Mouse (Mus musculus) forebrain, embryonic 13.5 days (tissue): ENCODE measurements around the gene B3galt4. TPM values are rescaled to one million over a fixed set of nuclear protein-coding genes. Genes with fewer than 3 reads are reported as not detected.
A peak's percentile ranks its signal among the peaks of the same experiment; 100 is the strongest.

Experiments
- ATAC-seq: fragments of 200-750 bp; cut with Nextera tagmentation; 2 replicates; pipeline ENCODE4 v1.8.0; 2017
- H3K27ac ChIP-seq: fragments of 300-500 bp; sonication (generic); 2 replicates; pipeline ENCODE4 v1.5.1; 2015; ENCODE audit warnings: inconsistent platforms, mild to moderate bottlenecking, moderate library complexity
- H3K27me3 ChIP-seq: fragments of 300-500 bp; sonication (generic); 2 replicates; pipeline ENCODE4 v1.6.1; 2015; ENCODE audit warnings: mild to moderate bottlenecking, inconsistent platforms
- H3K36me3 ChIP-seq: fragments of 300-500 bp; sonication (generic); 2 replicates; pipeline ENCODE4 v1.6.1; 2015; ENCODE audit warnings: mild to moderate bottlenecking, inconsistent platforms; ENCODE audit not compliant: poor library complexity, severe bottlenecking
- H3K4me1 ChIP-seq: fragments of 300-500 bp; sonication (generic); 2 replicates; pipeline ENCODE4 v1.6.1; 2015; ENCODE audit warnings: inconsistent platforms
- H3K4me2 ChIP-seq: fragments of 300-500 bp; sonication (generic); 2 replicates; pipeline ENCODE4 v1.6.1; 2015; ENCODE audit warnings: inconsistent platforms, mild to moderate bottlenecking, moderate library complexity
- H3K4me3 ChIP-seq: fragments of 300-500 bp; sonication (generic); 2 replicates; pipeline ENCODE4 v1.5.1; 2015; ENCODE audit warnings: mild to moderate bottlenecking, inconsistent platforms
- H3K9ac ChIP-seq: fragments of 300-500 bp; sonication (generic); 2 replicates; pipeline ENCODE4 v1.6.1; 2015; ENCODE audit warnings: mild to moderate bottlenecking, inconsistent platforms
- H3K9me3 ChIP-seq: fragments of 300-500 bp; sonication (generic); replicated peaks from 2 replicates; pipeline ENCODE4 v1.6.1; 2016; ENCODE audit warnings: inconsistent platforms
- WGBS: fragments of 180-500 bp; shearing (Covaris S2); methylation state at CpG from one replicate; pipeline ENCODE4 v1.1.7; 2015; 5-methylcytosine and 5-hydroxymethylcytosine counted together
- polyA plus RNA-seq: library from polyadenylated mRNA; unstranded; fragments of >200 nt; fragmentation: Nextera tagmentation; extraction: Ambion mirVana; gene quantifications from 2 replicates; pipeline ENCODE4 v1.2.1, GENCODE M21; 2015

B3galt4 gene
- polyA plus RNA-seq, 1 experiment from 2014 or later, result 7.3 TPM

GRCm38 (mm10) chr17:33925406-33926116 lies 25.7 kb downstream of the B3galt4 start:
- Histone ChIP-seq H3K4me2 (no peak overlapping the region), H3K36me3 (peaks cover 13% of the 10 kb centered on the region; the same call in 1 of the 2 replicates), H3K9ac (no peak overlapping the region), H3K4me1 (peaks cover 25% of the 10 kb centered on the region), H3K27me3 (no peaks in the 10 kb centered on the region), H3K4me3 (no peak overlapping the region), H3K27ac (no peak overlapping the region), H3K9me3 (no peaks in the 10 kb centered on the region)
- WGBS, result 81% methylated on average over 21 of the region's 21 CpGs
- no peak for ATAC-seq

- 88% methylated on average over 10 of the region's 10 CpGs for WGBS
- Histone ChIP-seq H3K27me3 (no peaks in the 10 kb centered on the region), H3K9me3 (no peaks in the 10 kb centered on the region), H3K4me1 (peaks cover 28% of the 10 kb centered on the region), H3K9ac (no peak overlapping the region), H3K36me3 (peaks cover 13% of the 10 kb centered on the region; the same call in 1 of the 2 replicates), H3K27ac (no peak overlapping the region), H3K4me3 (no peak overlapping the region), H3K4me2 (no peak overlapping the region)
- ATAC-seq, result no peak
Observed at GRCm38 (mm10) chr17:33924577-33925283, 26.6 kb downstream of the B3galt4 start.

GRCm38 (mm10) chr17:33921361-33921760 lies 29.9 kb downstream of the B3galt4 start:
- Histone ChIP-seq H3K4me1 (peaks cover 40% of the 10 kb centered on the region), H3K4me2 (no peak overlapping the region), H3K9ac (no peak overlapping the region), H3K4me3 (no peak overlapping the region), H3K9me3 (no peaks in the 10 kb centered on the region), H3K36me3 (peaks cover 20% of the 10 kb centered on the region), H3K27ac (no peak overlapping the region), H3K27me3 (no peaks in the 10 kb centered on the region)
- WGBS, result 90% methylated on average over 7 of the region's 7 CpGs
- ATAC-seq, result no peak

GRCm38 (mm10) chr17:33920282-33921097 lies 30.8 kb downstream of the B3galt4 start:
- Histone ChIP-seq H3K4me2 (peak overlapping the region; percentile 83), H3K9me3 (no peaks in the 10 kb centered on the region), H3K27ac (no peak overlapping the region), H3K9ac (peak overlapping the region; percentile 72), H3K36me3 (peaks cover 13% of the 10 kb centered on the region), H3K4me3 (peak overlapping the region; percentile 49), H3K27me3 (no peaks in the 10 kb centered on the region), H3K4me1 (peaks cover 41% of the 10 kb centered on the region)
- ATAC-seq, result peak; percentile 23; the same call in 1 of the 2 replicates
- WGBS, result under 1% methylated on average over 36 of the region's 36 CpGs

- under 1% methylated on average over 52 of the region's 52 CpGs for WGBS
- H3K4me1 ChIP-seq, result peaks cover 50% of the 10 kb centered on the region
- 0 out of 2 replicates have a peak overlapping the region, but pooled peaks have one; percentile 35 for H3K27ac ChIP-seq
Observed at GRCm38 (mm10) chr17:33919351-33920281, 31.7 kb downstream of the B3galt4 start.

GRCm38 (mm10) chr17:33918293-33919203 lies 32.7 kb downstream of the B3galt4 start:
- Histone ChIP-seq H3K4me3 (peak overlapping the region; percentile 49), H3K9ac (peak overlapping the region; percentile 72; the same call in 1 of the 2 replicates), H3K9me3 (no peaks in the 10 kb centered on the region), H3K27ac (no peak overlapping the region), H3K36me3 (peaks cover 28% of the 10 kb centered on the region), H3K4me2 (peak overlapping the region; percentile 83), H3K27me3 (no peaks in the 10 kb centered on the region), H3K4me1 (peaks cover 57% of the 10 kb centered on the region)
- WGBS, result 62% methylated on average over 36 of the region's 37 CpGs
- ATAC-seq, result no peak

More at GRCm38 (mm10) chr17:33919351-33920281, 31.7 kb downstream of the B3galt4 start:
- Histone ChIP-seq H3K36me3 (peaks cover 18% of the 10 kb centered on the region), H3K4me3 (peak overlapping the region; percentile 49), H3K9ac (peak overlapping the region; percentile 72), H3K4me2 (peak overlapping the region; percentile 83), H3K9me3 (no peaks in the 10 kb centered on the region), H3K27me3 (no peaks in the 10 kb centered on the region)
- ATAC-seq, result no peak

GRCm38 (mm10) chr17:33917656-33918292 lies 33.5 kb downstream of the B3galt4 start:
- no peak for ATAC-seq
- peak overlapping the region; percentile 0; the same call in 1 of the 2 replicates for H3K4me2 ChIP-seq
- H3K27ac ChIP-seq, result no peak overlapping the region
- no peak overlapping the region for H3K4me3 ChIP-seq
- H3K36me3 ChIP-seq, result peaks cover 34% of the 10 kb centered on the region
- H3K4me1 ChIP-seq, result peaks cover 57% of the 10 kb centered on the region
- H3K9me3 ChIP-seq, result no peaks in the 10 kb centered on the region
- H3K27me3 ChIP-seq, result no peaks in the 10 kb centered on the region
- no peak overlapping the region for H3K9ac ChIP-seq
- 88% methylated on average over 18 of the region's 18 CpGs for WGBS

- peak overlapping the region; percentile 54 for H3K4me3 ChIP-seq
- no peaks in the 10 kb centered on the region for H3K9me3 ChIP-seq
- peaks cover 41% of the 10 kb centered on the region for H3K36me3 ChIP-seq
- no peak for ATAC-seq
- H3K27me3 ChIP-seq, result no peaks in the 10 kb centered on the region
- peak overlapping the region; percentile 62 for H3K9ac ChIP-seq
- peaks cover 57% of the 10 kb centered on the region for H3K4me1 ChIP-seq
- peak overlapping the region; percentile 63 for H3K4me2 ChIP-seq
- 73% methylated on average over 31 of the region's 31 CpGs for WGBS
- H3K27ac ChIP-seq, result no peak overlapping the region
Observed at GRCm38 (mm10) chr17:33916847-33917655, 34.2 kb downstream of the B3galt4 start.

GRCm38 (mm10) chr17:33916294-33916693 lies 35.0 kb downstream of the B3galt4 start:
- Histone ChIP-seq H3K27me3 (no peaks in the 10 kb centered on the region), H3K4me1 (peaks cover 61% of the 10 kb centered on the region), H3K9ac (peak overlapping the region; percentile 62), H3K9me3 (no peaks in the 10 kb centered on the region), H3K27ac (peak overlapping the region; percentile 78), H3K36me3 (peaks cover 48% of the 10 kb centered on the region), H3K4me2 (peak overlapping the region; percentile 63), H3K4me3 (peak overlapping the region; percentile 54)
- 0% methylated on average over 16 of the region's 20 CpGs for WGBS
- ATAC-seq, result peak; percentile 40
